Mouse (Mus musculus) heart, adult 10 weeks (tissue): ENCODE results near the gene Hs3st4. TPM values are rescaled to one million over a fixed set of nuclear protein-coding genes. Genes with fewer than 3 reads are reported as not detected.

ENCODE experiments used
- polyA plus RNA-seq: library from polyadenylated mRNA; stranded (reverse); fragments of 350-450 nt; fragmentation: Illumina TruSeq; extraction: RNeasy Lipid Tissue Mini Kit (QIAGEN cat#74804); gene quantifications from one replicate; pipeline ENCODE4 v1.2.3, GENCODE M21; 2014; ENCODE audit warnings: low read depth, low replicate concordance

Hs3st4 gene
- not detected for polyA plus RNA-seq

GRCm38 (mm10) chr7:123982461-123983038 lies at the start of gene Hs3st4:
TSS of gene Hs3st4 (plus strand) at chr7:123982869.

